Mouse (Mus musculus) mammary gland, adult 2 months (tissue): Measurements from ENCODE around the gene Hs6st3. TPM values are rescaled to one million over a fixed set of nuclear protein-coding genes. Genes with fewer than 3 reads are reported as not detected.

Experiments
- polyA plus RNA-seq: library from polyadenylated mRNA; depleted of rRNA; stranded (reverse); fragments of >200 nt; gene quantifications from 2 replicates; pipeline ENCODE4 v1.2.3, GENCODE M21; 2012; ENCODE audit warnings: low replicate concordance; rRNA removed

Hs6st3 gene
- 0.06 and 0.10 TPM in 2 replicates for polyA plus RNA-seq

GRCm38 (mm10) chr14:119137906-119138785, at the start of gene Hs6st3:
Gene Hs6st3 (plus strand): TSS chr14:119138341.

GRCm38 (mm10) chr14:119098851-119099569, 39.1 kb upstream of the Hs6st3 start, which contains the start of gene Uggt2:
Gene Uggt2 (minus strand): TSS chr14:119099430.

Other genes starting within 250 kb of the Hs6st3 start
- 9.7 and 14.2 TPM in 2 replicates for gene Dzip1, start 212.9 kb upstream of the Hs6st3 start, polyA plus RNA-seq
- gene Dnajc3, start 200.4 kb upstream of the Hs6st3 start, polyA plus RNA-seq, result 12.7 and 16.0 TPM in 2 replicates
- 3.0 and 5.0 TPM in 2 replicates for gene Uggt2, start 38.9 kb upstream of the Hs6st3 start, polyA plus RNA-seq